Mouse (Mus musculus) hindbrain, embryonic 16.5 days (tissue): Measurements from ENCODE around the gene 1700029I15Rik. TPM values are rescaled to one million over a fixed set of nuclear protein-coding genes. Genes with fewer than 3 reads are reported as not detected.

Experiments
- ATAC-seq: fragments of 200-750 bp; cut with Nextera tagmentation; 2 replicates; pipeline ENCODE4 v1.8.0; 2017; ENCODE audit warnings: moderate TSS enrichment, moderate library complexity
- H3K27ac ChIP-seq: fragments of 300-500 bp; sonication (generic); 2 replicates; pipeline ENCODE4 v1.5.1; 2014; ENCODE audit warnings: low read depth, mild to moderate bottlenecking, control low read depth, low read length, moderate library complexity
- H3K27me3 ChIP-seq: fragments of 300-500 bp; sonication (generic); replicated peaks from 2 replicates; pipeline ENCODE4 v1.6.1; 2014; ENCODE audit warnings: low read length; ENCODE audit not compliant: control insufficient read depth, insufficient read depth
- H3K36me3 ChIP-seq: fragments of 300-500 bp; sonication (generic); 2 replicates; pipeline ENCODE4 v1.6.1; 2014; ENCODE audit warnings: mild to moderate bottlenecking, low read length, moderate library complexity, mixed read lengths; ENCODE audit not compliant: control insufficient read depth, insufficient read depth
- H3K4me1 ChIP-seq: fragments of 300-500 bp; sonication (generic); 2 replicates; pipeline ENCODE4 v1.6.1; 2014; ENCODE audit warnings: low read depth, low read length; ENCODE audit not compliant: control insufficient read depth, insufficient read depth
- H3K4me2 ChIP-seq: fragments of 300-500 bp; sonication (generic); 2 replicates; pipeline ENCODE4 v1.6.1; 2014; ENCODE audit warnings: mild to moderate bottlenecking, low read length, control low read depth, moderate library complexity
- H3K4me3 ChIP-seq: fragments of 300-500 bp; sonication (generic); 2 replicates; pipeline ENCODE4 v1.5.1; 2014; ENCODE audit warnings: mild to moderate bottlenecking, low read length, control low read depth, moderate library complexity
- H3K9ac ChIP-seq: fragments of 300-500 bp; sonication (generic); 2 replicates; pipeline ENCODE4 v1.6.1; 2014; ENCODE audit warnings: low read depth, mild to moderate bottlenecking, control low read depth, low read length, moderate library complexity
- H3K9me3 ChIP-seq: fragments of 300-500 bp; sonication (generic); 2 replicates; pipeline ENCODE4 v1.6.1; 2014; ENCODE audit warnings: mild to moderate bottlenecking, low read length, moderate library complexity; ENCODE audit not compliant: control insufficient read depth
- WGBS: fragments of 180-500 bp; shearing (Covaris S2); extraction: QIAGEN DNeasy Blood & Tissue Kit; methylation state at CpG from one replicate; pipeline ENCODE4 v1.1.7; 2014; 5-methylcytosine and 5-hydroxymethylcytosine counted together
- polyA plus RNA-seq: library from polyadenylated mRNA; unstranded; fragments of >200 nt; fragmentation: Nextera tagmentation; extraction: Ambion mirVana; gene quantifications from 2 replicates; pipeline ENCODE4 v1.2.1, GENCODE M21; 2015

The 1700029I15Rik gene
- polyA plus RNA-seq, 1 experiment from 2014 or later, result 7.7 TPM

DNA sequence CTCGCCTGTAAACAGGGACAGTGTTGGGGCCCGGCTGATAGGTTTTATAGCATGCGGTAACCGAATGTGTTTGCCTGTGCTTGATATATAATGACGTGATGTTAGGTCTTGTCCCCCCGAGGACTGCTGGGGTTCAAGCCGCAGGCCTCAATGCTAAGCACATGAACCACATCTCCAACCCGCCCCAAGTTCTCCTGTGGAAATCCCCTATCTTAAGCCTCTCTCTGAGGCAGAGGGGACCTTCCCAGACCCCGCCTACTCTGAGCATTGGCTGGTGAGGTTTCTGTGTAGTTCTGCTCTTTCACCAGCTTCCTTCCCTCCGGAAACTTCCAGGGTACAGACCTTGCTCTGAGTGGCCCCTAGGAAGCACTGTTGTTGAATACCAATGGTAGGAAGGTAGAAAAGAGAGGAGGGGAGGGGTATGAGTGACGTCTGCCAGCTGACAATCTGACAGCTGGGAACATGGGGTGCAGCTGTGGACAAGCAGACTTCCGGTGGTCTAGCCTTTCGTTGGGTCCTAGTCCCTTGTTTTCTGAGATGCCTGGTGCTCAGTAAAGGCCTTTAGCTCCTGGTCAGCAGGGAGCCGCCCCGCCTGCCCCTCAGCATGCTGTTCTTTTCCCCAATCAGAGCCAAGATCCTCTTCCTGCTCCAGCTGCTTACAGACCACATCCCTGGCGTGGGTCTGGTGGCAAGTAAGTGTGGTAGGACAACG lies 2.4 kb upstream of the 1700029I15Rik start:
- peaks cover 11% of the 10 kb centered on the region for H3K4me1 ChIP-seq
- no peak overlapping the region for H3K4me2 ChIP-seq
- H3K4me3 ChIP-seq, result no peak overlapping the region
- no peak for ATAC-seq
- H3K9me3 ChIP-seq, result no peaks in the 10 kb centered on the region
- WGBS, result 81% methylated on average over 17 of the region's 17 CpGs
- peaks cover 38% of the 10 kb centered on the region for H3K36me3 ChIP-seq
- no peak overlapping the region for H3K9ac ChIP-seq
- H3K27ac ChIP-seq, result no peak overlapping the region
- no peaks in the 10 kb centered on the region for H3K27me3 ChIP-seq

DNA sequence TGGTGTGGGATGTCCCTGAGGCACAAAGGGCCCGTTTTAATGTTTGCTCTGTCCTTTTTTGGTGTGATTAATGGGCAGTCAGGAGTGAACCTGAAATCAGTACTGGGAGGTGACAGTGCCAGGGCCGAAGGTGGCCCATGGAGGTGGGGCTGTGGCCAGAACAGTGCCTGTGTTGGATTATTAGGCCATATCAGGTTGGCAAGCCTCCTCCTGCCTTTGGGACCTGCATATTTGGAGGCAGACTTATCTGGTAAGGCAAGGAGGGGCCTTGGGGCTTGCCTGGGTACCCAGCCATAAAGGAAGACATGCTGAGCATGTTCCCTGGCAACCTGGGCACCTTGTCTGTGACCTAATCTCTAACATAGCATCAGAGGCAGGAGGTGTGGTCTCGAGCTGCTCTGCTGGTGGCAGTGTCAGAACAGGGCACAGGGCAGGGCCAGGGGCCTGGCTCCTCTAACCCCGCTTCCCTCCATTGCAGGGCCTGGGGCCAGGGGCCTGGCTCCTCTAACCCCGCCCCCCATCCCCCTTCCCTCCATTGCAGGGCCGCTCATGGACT lies 1.8 kb upstream of the 1700029I15Rik start:
- no peak overlapping the region for H3K4me2 ChIP-seq
- WGBS, result 68% methylated on average over 6 of the region's 6 CpGs
- H3K9me3 ChIP-seq, result no peaks in the 10 kb centered on the region
- H3K27ac ChIP-seq, result no peak overlapping the region
- peaks cover 44% of the 10 kb centered on the region for H3K36me3 ChIP-seq
- no peak for ATAC-seq
- no peak overlapping the region for H3K4me3 ChIP-seq
- peaks cover 10% of the 10 kb centered on the region for H3K4me1 ChIP-seq
- no peaks in the 10 kb centered on the region for H3K27me3 ChIP-seq
- no peak overlapping the region; the same call in 1 of the 2 replicates for H3K9ac ChIP-seq

DNA sequence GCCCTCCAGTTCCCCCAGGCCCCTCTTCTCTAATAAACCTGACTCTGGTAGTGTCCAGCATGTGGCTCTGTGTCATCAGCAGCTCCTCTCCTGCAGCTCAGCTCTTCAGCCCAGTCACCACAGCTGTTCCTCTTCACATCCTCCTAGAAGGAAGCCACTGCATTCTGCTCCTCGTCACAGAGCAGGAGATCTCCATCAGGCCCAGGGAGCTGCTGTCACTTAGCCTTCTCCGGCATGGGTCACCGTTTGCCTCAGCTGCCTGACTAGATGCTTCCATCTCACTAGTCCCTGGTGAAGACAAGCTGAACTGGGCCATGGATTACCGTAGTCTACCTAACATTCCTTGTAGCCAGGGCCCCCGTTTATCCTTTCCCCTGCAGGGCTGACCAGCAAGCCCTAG lies 1.2 kb upstream of the 1700029I15Rik start:
- no peak overlapping the region for H3K27ac ChIP-seq
- H3K36me3 ChIP-seq, result peaks cover 49% of the 10 kb centered on the region
- H3K4me1 ChIP-seq, result peaks cover 4% of the 10 kb centered on the region
- no peak overlapping the region; the same call in 1 of the 2 replicates for H3K9ac ChIP-seq
- ATAC-seq, result no peak
- no peak overlapping the region for H3K4me2 ChIP-seq
- no peaks in the 10 kb centered on the region for H3K27me3 ChIP-seq
- WGBS, result 86% methylated on average over 5 of the region's 5 CpGs
- no peak overlapping the region for H3K4me3 ChIP-seq
- H3K9me3 ChIP-seq, result no peaks in the 10 kb centered on the region

DNA sequence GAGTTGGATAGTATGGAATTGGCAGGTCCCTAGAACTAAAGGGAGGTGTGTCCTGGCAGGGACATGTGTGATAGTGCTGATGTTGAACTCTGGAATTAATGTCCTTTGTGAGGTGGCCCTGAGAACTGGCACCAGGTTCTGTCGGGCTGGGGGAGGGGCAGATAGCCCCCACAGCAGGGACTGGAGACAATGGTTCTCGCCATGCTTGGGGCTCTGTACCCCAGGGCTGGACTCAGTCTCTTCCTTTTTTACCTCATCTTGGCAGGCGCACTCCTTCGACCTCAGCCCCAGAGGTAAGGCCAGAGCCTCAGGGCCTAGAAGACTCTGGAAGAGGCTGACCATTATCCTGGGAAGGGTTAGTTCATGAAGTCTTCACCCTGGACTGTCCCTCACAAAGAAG lies 421 bp downstream of the 1700029I15Rik start:
- Histone ChIP-seq H3K27ac (no peak overlapping the region), H3K27me3 (no peaks in the 10 kb centered on the region), H3K9me3 (no peaks in the 10 kb centered on the region), H3K4me1 (peaks cover 6% of the 10 kb centered on the region), H3K9ac (no peak overlapping the region), H3K4me2 (no peak overlapping the region), H3K36me3 (peaks cover 62% of the 10 kb centered on the region), H3K4me3 (no peak overlapping the region)
- WGBS, result 77% methylated on average over 4 of the region's 4 CpGs
- ATAC-seq, result no peak

DNA sequence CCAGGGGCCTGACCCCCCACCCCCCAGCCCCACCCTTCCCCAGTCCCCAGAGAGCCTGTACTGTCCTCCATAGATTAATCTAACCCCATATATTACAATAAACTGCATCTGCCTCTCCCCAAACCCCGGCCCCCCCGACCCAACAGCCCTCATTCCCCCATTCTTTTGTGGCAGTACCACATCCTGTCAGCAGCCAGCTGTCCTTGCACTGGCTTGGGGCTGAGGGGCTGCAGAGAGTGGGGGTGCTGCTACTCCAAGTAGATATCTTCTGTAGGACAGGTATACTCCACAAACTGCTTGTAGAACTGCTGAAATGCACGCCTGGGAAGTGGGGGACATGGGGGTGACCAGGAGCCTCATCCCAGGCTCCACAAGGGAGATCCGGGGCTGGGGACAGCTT lies 1.8 kb downstream of the 1700029I15Rik start:
- ATAC-seq, result no peak
- no peaks in the 10 kb centered on the region for H3K27me3 ChIP-seq
- no peaks in the 10 kb centered on the region for H3K9me3 ChIP-seq
- peaks cover 15% of the 10 kb centered on the region for H3K4me1 ChIP-seq
- H3K36me3 ChIP-seq, result peaks cover 53% of the 10 kb centered on the region
- no peak overlapping the region for H3K9ac ChIP-seq
- H3K4me3 ChIP-seq, result no peak overlapping the region
- WGBS, result 76% methylated on average over 4 of the region's 4 CpGs
- no peak overlapping the region for H3K4me2 ChIP-seq
- no peak overlapping the region for H3K27ac ChIP-seq

DNA sequence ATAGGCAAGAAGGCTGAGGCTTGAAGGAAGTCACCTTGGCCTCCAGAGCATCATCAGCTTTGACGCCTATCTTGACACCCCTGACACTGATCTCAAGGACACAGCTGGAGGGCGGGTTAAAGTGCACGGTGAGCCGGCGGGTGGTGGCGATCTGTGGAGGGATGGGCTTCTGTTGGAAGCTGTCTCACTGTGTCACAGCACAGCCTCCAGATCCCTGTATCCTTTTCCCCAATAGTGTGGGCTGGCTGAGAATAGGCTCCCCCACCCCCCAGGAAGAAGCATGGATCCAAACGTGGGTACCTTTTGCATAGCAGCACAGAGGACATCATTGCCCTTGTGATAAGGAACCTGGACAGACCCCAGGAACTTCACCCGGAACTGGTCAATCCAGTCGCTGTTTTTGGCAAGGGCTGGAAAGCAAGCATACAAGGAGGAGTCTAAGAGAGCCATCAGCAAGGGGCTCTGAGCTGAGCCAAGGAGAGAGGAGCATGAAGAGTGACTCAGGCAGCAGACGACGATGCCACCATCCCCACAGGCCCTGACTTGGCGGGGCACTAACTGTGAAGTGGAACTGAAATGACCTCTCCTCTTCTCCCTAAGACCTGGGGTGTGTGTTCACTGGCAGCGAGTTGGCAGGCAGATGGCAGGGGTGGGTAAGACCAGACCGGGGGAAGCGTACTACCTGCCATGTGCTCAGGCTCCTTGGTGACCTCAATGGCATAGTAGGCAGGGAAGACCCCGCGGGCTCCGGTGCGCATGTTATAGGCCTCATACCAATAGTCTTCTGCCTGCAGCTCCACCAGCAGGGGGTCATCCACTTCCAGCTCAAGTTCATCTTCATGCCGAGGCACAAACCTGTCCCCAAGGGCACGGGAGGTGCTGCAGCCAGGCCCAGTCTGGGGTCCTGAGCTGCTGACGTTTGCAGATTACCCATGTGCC lies 3.0 kb downstream of the 1700029I15Rik start:
- no peak for ATAC-seq
- peaks cover 25% of the 10 kb centered on the region for H3K4me1 ChIP-seq
- no peak overlapping the region for H3K9ac ChIP-seq
- H3K36me3 ChIP-seq, result peaks cover 51% of the 10 kb centered on the region
- no peaks in the 10 kb centered on the region for H3K27me3 ChIP-seq
- no peak overlapping the region for H3K4me3 ChIP-seq
- no peaks in the 10 kb centered on the region for H3K9me3 ChIP-seq
- 78% methylated on average over 22 of the region's 22 CpGs for WGBS
- no peak overlapping the region for H3K4me2 ChIP-seq
- H3K27ac ChIP-seq, result no peak overlapping the region

DNA sequence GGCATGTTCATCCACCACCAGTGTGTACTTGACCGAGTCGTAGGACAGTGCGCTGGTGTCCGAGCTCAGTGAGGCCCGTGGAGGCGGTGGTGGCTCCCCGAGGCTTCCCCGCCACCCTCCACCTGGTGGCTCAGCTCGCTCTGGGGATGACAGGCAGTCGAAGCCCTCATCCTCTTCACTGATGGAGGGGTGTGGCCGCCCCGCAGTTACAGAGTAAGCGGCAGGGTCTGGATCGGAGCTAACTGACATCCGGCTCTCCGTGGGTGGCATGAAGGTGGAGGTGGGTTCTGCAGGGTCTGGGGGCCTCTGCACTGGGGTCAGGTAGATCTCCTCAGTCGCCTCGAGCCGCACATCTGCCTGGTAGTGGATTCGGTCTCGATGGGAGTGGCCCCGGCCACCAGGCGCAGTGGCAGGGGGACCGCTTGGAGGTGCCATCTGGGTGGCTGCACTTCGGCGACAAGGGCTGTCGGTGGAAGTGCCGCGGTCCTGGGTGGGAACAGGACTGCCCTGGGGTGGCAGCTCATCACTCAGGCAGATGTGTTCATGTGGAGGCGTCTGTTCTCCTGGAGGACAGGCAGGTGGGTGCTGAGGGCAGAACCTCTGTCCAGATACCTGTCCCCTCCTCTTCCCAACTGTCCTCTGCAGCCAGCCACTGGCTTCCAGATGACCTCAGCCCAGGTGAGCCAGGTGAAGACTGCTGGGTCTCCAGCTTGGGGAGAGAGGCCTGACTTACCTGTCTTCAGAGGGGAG lies 4.7 kb downstream of the 1700029I15Rik start:
- H3K27ac ChIP-seq, result no peak overlapping the region
- peaks cover 41% of the 10 kb centered on the region for H3K36me3 ChIP-seq
- H3K27me3 ChIP-seq, result no peaks in the 10 kb centered on the region
- no peaks in the 10 kb centered on the region for H3K9me3 ChIP-seq
- 0 out of 2 replicates have a peak overlapping the region, but pooled peaks have one; percentile 4 for H3K9ac ChIP-seq
- no peak overlapping the region for H3K4me3 ChIP-seq
- H3K4me1 ChIP-seq, result peaks cover 39% of the 10 kb centered on the region
- H3K4me2 ChIP-seq, result no peak overlapping the region
- no peak for ATAC-seq
- WGBS, result 90% methylated on average over 30 of the region's 30 CpGs

DNA sequence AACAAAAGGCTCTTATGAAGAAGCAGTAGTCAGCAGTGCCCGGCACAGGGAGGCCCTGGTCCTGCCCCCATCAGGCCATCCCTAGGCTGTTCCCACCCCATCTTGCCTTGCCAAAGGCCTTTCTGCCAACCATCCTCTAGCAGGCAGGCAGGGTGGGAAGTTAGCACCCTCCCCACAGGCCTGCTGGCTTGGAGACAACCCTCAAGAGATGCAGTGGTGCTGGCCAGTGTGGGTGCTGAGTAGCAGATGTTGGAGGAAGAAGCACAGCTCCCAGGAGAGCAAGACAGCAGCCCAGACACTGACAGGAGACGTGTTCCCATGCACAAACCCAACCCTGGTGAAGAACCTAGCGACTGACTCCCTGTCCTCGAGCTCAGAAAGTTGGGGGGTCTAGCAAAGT lies 5.3 kb downstream of the 1700029I15Rik start:
- H3K4me1 ChIP-seq, result peaks cover 45% of the 10 kb centered on the region
- WGBS, result 57% methylated on average over 4 of the region's 4 CpGs
- H3K27ac ChIP-seq, result no peak overlapping the region

More for the DNA sequence above, 5.3 kb downstream of the 1700029I15Rik start:
- Histone ChIP-seq H3K27me3 (no peaks in the 10 kb centered on the region), H3K36me3 (peaks cover 35% of the 10 kb centered on the region), H3K4me2 (peak overlapping the region; percentile 88), H3K4me3 (peak overlapping the region; percentile 81), H3K9ac (peak overlapping the region; percentile 4; the same call in 1 of the 2 replicates), H3K9me3 (no peaks in the 10 kb centered on the region)
- no peak for ATAC-seq
